Mouse (Mus musculus) C2C12 (cell line): ENCODE data around the gene Lypla2.

Experiments
- CEBPB ChIP-seq: IDR thresholded peaks from one replicate; pipeline ENCODE4 v1.6.1; 2011; ENCODE audit warnings: low read depth, mild to moderate bottlenecking, control low read depth, moderate library complexity
- CTCF ChIP-seq: IDR thresholded peaks from one replicate; pipeline ENCODE4 v1.5.1; 2011; ENCODE audit not compliant: control insufficient read depth, insufficient read depth, insufficient read length
- MYOD1 ChIP-seq: IDR thresholded peaks from one replicate; pipeline ENCODE4 v1.6.1; 2011; ENCODE audit warnings: low read depth; ENCODE audit not compliant: control insufficient read depth, insufficient read length
- USF1 ChIP-seq: IDR thresholded peaks from one replicate; pipeline ENCODE4 v1.6.1; 2011; ENCODE audit warnings: low read depth, mild to moderate bottlenecking, control low read depth, moderate library complexity

DNA sequence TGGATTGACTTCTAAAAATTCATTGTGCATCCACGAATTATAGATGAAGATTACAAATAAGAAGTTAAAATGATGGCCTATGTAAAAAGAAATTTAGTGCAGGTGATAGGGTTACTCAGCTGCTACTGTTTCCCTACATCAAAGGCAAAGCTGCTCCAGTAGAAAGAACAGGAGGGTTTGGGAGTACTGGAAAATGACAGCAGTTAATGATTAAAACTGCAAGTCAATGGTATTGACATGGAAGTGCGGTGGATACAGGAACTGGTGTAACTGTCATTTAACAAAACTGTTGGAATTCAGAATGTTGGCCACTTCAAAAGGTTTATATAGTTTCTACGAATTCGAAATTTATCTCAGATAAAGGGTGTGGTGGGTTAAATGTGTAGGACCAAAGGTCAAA, 22.7 kb upstream of the Lypla2 start:
- TF ChIP-seq CTCF (no peak), CEBPB (no peak), USF1 (no peak), MYOD1 (no peak)
